Mouse (Mus musculus) heart, embryonic 13.5 days (tissue): ENCODE results near the gene Kcna10. TPM values are rescaled to one million over a fixed set of nuclear protein-coding genes. Genes with fewer than 3 reads are reported as not detected.

Source experiments
- polyA plus RNA-seq: library from polyadenylated mRNA; unstranded; fragments of >200 nt; fragmentation: Nextera tagmentation; extraction: Ambion mirVana; gene quantifications from 2 replicates; pipeline ENCODE4 v1.2.1, GENCODE M21; 2015

Kcna10 gene
- polyA plus RNA-seq, 1 experiment from 2014 or later: not detected

Other genes with a start within 250 kb of the Kcna10 start
- 0.74 and 0.90 TPM in 2 replicates for gene Kcna3, start 146.9 kb upstream of the Kcna10 start, polyA plus RNA-seq
- 0.01 and 0.05 TPM in 2 replicates for gene Kcna2, start 81.9 kb upstream of the Kcna10 start, polyA plus RNA-seq
- gene Cym, start 38.7 kb downstream of the Kcna10 start, polyA plus RNA-seq: 1.0 and 7.4 TPM in 2 replicates
- gene A630076J17Rik, start 47.6 kb downstream of the Kcna10 start, polyA plus RNA-seq: not detected in 2 replicates
- not detected in 2 replicates for gene Prok1, start 56.7 kb downstream of the Kcna10 start, polyA plus RNA-seq
- 149 and 173 TPM in 2 replicates for gene Lamtor5, start 95.8 kb downstream of the Kcna10 start, polyA plus RNA-seq
- 1.6 TPM in 2 replicates for gene Slc16a4, start 108.2 kb downstream of the Kcna10 start, polyA plus RNA-seq
- 8.7 and 10.3 TPM in 2 replicates for gene Rbm15, start 150.6 kb downstream of the Kcna10 start, polyA plus RNA-seq